Mouse (Mus musculus) olfactory bulb, adult 2 months (tissue): ENCODE results near the gene Mrps12. TPM values are rescaled to one million over a fixed set of nuclear protein-coding genes. Genes with fewer than 3 reads are reported as not detected.

Experiments used
- H3K27ac ChIP-seq: fragments of 200-500 bp; 2 replicates; pipeline ENCODE4 v1.5.1; 2012; ENCODE audit warnings: low read depth, low read length; ENCODE audit not compliant: insufficient read depth
- H3K4me1 ChIP-seq: fragments of 200-500 bp; 2 replicates; pipeline ENCODE4 v1.6.1; 2012; ENCODE audit warnings: low read length; ENCODE audit not compliant: control insufficient read depth, insufficient read depth
- H3K4me3 ChIP-seq: fragments of 200-500 bp; 2 replicates; pipeline ENCODE4 v1.5.1; 2012; ENCODE audit warnings: mild to moderate bottlenecking, low read depth, low read length, moderate library complexity; ENCODE audit not compliant: insufficient read depth
- CTCF ChIP-seq: fragments of 200-500 bp; IDR thresholded peaks from 2 replicates; pipeline ENCODE4 v1.5.1; 2012; ENCODE audit warnings: low read depth, mild to moderate bottlenecking, low read length, moderate library complexity; ENCODE audit not compliant: insufficient read depth
- POLR2A ChIP-seq: fragments of 200-500 bp; IDR thresholded peaks from 2 replicates; pipeline ENCODE4 v1.6.1; 2012; ENCODE audit warnings: mild to moderate bottlenecking, low read depth, low read length, moderate library complexity; ENCODE audit not compliant: insufficient read depth
- WGBS: fragments of 180-500 bp; shearing (Covaris S2); methylation state at CpG from one replicate; pipeline ENCODE4 v1.1.7; 2018; 5-methylcytosine and 5-hydroxymethylcytosine counted together
- polyA plus RNA-seq: library from polyadenylated mRNA; stranded (reverse); fragments of >200 nt; gene quantifications from 2 replicates; pipeline ENCODE4 v1.2.4, GENCODE M21; 2012; ENCODE audit warnings: low replicate concordance; ENCODE audit not compliant: missing spikeins, insufficient read depth, insufficient read length

The Mrps12 gene
- polyA plus RNA-seq, 1 experiment = not detected

GRCm38 (mm10) chr7:28766910-28767309, 25.3 kb upstream of the Mrps12 start:
- TF ChIP-seq CTCF (no peak), POLR2A (no peak)
- peaks cover 11% of the 10 kb centered on the region for H3K4me1 ChIP-seq
- H3K27ac ChIP-seq = no peak overlapping the region
- WGBS = under 1% methylated on average over 14 of the region's 14 CpGs
- H3K4me3 ChIP-seq = peak overlapping the region; percentile 56

- Histone ChIP-seq H3K4me1 (peaks cover 11% of the 10 kb centered on the region), H3K4me3 (peak within 1 kb of the TSS; percentile 99), H3K27ac (0 out of 2 replicates have a peak within 1 kb of the TSS, but pooled peaks have one; percentile 55)
- TF ChIP-seq POLR2A = peak; percentile 42; the same call in 1 of the 2 replicates
- TF ChIP-seq CTCF = no peak
- WGBS = under 1% methylated on average over 45 of the region's 45 CpGs
These were observed 24.7 kb upstream of the Mrps12 start, which contains the start of gene Sirt2 for GRCm38 (mm10) chr7:28766173-28766879. Gene Sirt2 (plus strand): TSS chr7:28766735.

GRCm38 (mm10) chr7:28765211-28765610, 23.6 kb upstream of the Mrps12 start:
- WGBS = 75% methylated on average over 6 of the region's 6 CpGs
- H3K4me1 ChIP-seq = peaks cover 11% of the 10 kb centered on the region
- H3K4me3 ChIP-seq = no peak overlapping the region
- TF ChIP-seq POLR2A (no peak), CTCF (no peak)
- no peak overlapping the region for H3K27ac ChIP-seq

- H3K4me3 ChIP-seq = no peak overlapping the region
- peaks cover 3% of the 10 kb centered on the region for H3K4me1 ChIP-seq
- WGBS = 92% methylated on average over 9 of the region's 9 CpGs
- no peak overlapping the region for H3K27ac ChIP-seq
- no peak for TF ChIP-seq CTCF
These were observed 20.3 kb upstream of the Mrps12 start for GRCm38 (mm10) chr7:28761907-28762306.

GRCm38 (mm10) chr7:28758623-28759022, 17.0 kb upstream of the Mrps12 start:
- WGBS = 80% methylated on average over 13 of the region's 13 CpGs
- Histone ChIP-seq H3K4me3 (no peak overlapping the region), H3K4me1 (peaks cover 8% of the 10 kb centered on the region), H3K27ac (no peak overlapping the region)
- TF ChIP-seq CTCF = no peak
- no peak for TF ChIP-seq POLR2A

- Histone ChIP-seq H3K4me1 (peaks cover 8% of the 10 kb centered on the region), H3K27ac (no peak within 1 kb of the TSS), H3K4me3 (no peak within 1 kb of the TSS)
- 4% methylated on average over 17 of the region's 17 CpGs for WGBS
- TF ChIP-seq POLR2A = no peak
These were observed 14.5 kb upstream of the Mrps12 start, which contains the start of gene Ccer2 for GRCm38 (mm10) chr7:28756079-28756478. Gene Ccer2 (plus strand): TSS chr7:28756174.

- H3K4me1 ChIP-seq = no peaks in the 10 kb centered on the region
- TF ChIP-seq CTCF = no peak
- TF ChIP-seq POLR2A = no peak
- H3K27ac ChIP-seq = no peak overlapping the region
- H3K4me3 ChIP-seq = no peak overlapping the region
- 96% methylated on average over 7 of the region's 7 CpGs for WGBS
These were observed 8.3 kb upstream of the Mrps12 start for GRCm38 (mm10) chr7:28749935-28750334.

GRCm38 (mm10) chr7:28741368-28741708, 282 bp downstream of the Mrps12 start:
- no peak for TF ChIP-seq POLR2A
- TF ChIP-seq CTCF = no peak
- peak overlapping the region; percentile 57 for H3K27ac ChIP-seq
- H3K4me3 ChIP-seq = peak overlapping the region; percentile 65
- WGBS = 0% methylated on average over 13 of the region's 13 CpGs
- peaks cover 9% of the 10 kb centered on the region; the same call in 1 of the 2 replicates for H3K4me1 ChIP-seq

GRCm38 (mm10) chr7:28740949-28741348, 671 bp downstream of the Mrps12 start:
- 24% methylated on average over 9 of the region's 9 CpGs for WGBS
- Histone ChIP-seq H3K4me1 (peaks cover 9% of the 10 kb centered on the region; the same call in 1 of the 2 replicates), H3K4me3 (peak overlapping the region; percentile 65), H3K27ac (peak overlapping the region; percentile 57)
- no peak for TF ChIP-seq CTCF
- no peak for TF ChIP-seq POLR2A
